Mouse (Mus musculus) small intestine, adult 2 months (tissue): ENCODE data around the gene Nav2.

ENCODE experiments used
- CTCF ChIP-seq: fragments of 200-500 bp; IDR thresholded peaks from 2 replicates; pipeline ENCODE4 v1.5.1; 2012; ENCODE audit warnings: low read depth, mild to moderate bottlenecking, control low read depth, inconsistent platforms, low read length, moderate library complexity, mixed read lengths; ENCODE audit not compliant: insufficient replicate concordance, insufficient read length; ENCODE audit errors: extremely low read depth
- POLR2A ChIP-seq: fragments of 200-500 bp; IDR thresholded peaks from 2 replicates; pipeline ENCODE4 v1.6.1; 2012; ENCODE audit warnings: low read depth, mild to moderate bottlenecking, control low read depth, inconsistent platforms, low read length, moderate library complexity

GRCm38 (mm10) chr7:49052871-49053618 lies 144.5 kb downstream of the Nav2 start:
- TF ChIP-seq CTCF, result no peak
- TF ChIP-seq POLR2A, result no peak
